Mouse (Mus musculus): ENCODE results near the gene Naaladl1.

DNA sequence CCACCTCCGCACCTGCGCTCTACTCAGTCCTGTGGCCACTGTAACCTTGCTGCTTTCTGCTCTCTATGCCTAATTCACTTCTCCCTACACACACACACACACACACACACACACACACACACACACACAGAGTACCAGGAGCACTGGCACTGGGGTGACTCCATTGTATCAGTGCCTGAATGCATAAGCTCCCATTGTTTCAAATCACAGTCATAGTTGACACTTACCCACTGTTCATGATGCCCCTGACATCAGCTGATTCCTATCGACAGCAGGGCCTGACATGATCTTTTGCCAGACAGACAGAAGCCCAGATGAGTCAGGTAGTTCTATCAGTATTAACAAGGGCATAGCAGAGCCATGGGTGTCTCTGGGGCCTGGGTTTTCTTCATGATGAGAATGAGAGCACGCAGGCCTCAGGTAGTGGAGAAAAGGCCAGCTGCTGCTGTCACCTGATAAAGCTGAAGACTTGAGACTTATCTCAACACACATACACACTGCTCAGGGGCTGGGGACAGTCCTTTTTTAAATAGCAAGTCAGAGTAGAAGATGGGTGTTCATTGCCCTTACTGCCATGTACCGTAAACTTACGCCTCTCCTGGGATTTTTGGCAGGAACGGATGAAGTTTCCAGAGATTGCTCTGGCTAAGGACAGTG is 26.7 kb downstream of the Naaladl1 start:
- TF ChIP-seq CTCF (IDR thresholded peaks at IDR 0.05) (no peak), EP300 (IDR thresholded peaks at IDR 0.05) (no peak)
